Mouse (Mus musculus): ENCODE measurements around the gene Mptx2. TPM values are rescaled to one million over a fixed set of nuclear protein-coding genes. Genes with fewer than 3 reads are reported as not detected.
"Not testable (repeated sequence)": the region's sequence is repeated elsewhere in the genome, so short reads cannot be mapped to it uniquely, and the experiment has no call there.

Mptx2 gene
- polyA plus RNA-seq, 1 experiment from 2014 or later, result not detected

DNA sequence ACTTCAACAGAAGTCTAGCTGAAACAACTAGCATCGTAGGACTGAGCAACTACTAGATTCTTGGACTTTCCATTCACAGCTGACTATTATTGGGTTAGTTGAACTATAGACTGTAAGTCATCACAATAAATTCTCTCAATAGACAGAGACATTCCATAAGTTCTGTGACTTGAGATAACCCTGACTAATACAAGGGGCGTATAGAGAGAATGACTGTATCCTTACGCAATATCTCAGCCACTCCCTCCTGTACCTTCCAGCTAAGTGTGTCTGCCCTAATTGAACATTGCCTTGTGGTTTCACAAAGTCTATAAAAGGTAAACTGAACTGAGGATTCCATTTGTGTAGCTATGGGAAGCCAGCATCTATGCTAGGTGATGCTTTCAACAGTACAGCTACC, 27.7 kb downstream of the Mptx2 start:
- no peak for ATAC-seq
- 92% methylated on average over 3 of the region's 3 CpGs for WGBS
- Histone ChIP-seq H3K4me2 (no peak overlapping the region), H3K4me3 (no peak overlapping the region), H3K9me3 (replicated peaks) (no peaks in the 10 kb centered on the region), H3K36me3 (ENCODE audit: poor library complexity, severe bottlenecking) (no peaks in the 10 kb centered on the region), H3K27me3 (no peaks in the 10 kb centered on the region), H3K9ac (no peak overlapping the region), H3K4me1 (no peaks in the 10 kb centered on the region), H3K27ac (no peak overlapping the region)

DNA sequence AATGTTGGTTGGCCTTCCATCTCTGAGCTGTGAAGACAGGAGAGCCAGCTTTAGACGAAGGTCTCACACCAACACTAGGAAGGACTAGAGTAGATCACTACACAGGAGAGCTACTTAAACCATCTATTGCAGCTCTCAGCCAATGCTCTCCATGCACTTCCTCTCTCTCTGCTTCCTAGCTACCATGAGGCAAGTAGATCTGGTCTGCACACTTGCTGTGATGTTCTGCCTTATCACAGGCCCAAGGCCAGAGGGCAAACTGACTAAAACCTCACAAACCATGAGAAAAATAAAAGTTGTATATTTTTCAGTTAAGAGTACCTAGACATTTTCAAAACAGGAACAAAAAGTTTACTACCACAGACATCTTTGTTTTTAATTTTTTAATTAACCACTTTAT, 40.6 kb downstream of the Mptx2 start:
- not testable (repeated sequence) for H3K9ac ChIP-seq; H3K36me3 ChIP-seq (ENCODE audit: poor library complexity, severe bottlenecking); H3K27me3 ChIP-seq; H3K4me3 ChIP-seq; H3K9me3 ChIP-seq (replicated peaks); ATAC-seq; H3K27ac ChIP-seq; H3K4me1 ChIP-seq; H3K4me2 ChIP-seq
- 79% methylated on average over 1 of the region's 1 CpGs for WGBS

DNA sequence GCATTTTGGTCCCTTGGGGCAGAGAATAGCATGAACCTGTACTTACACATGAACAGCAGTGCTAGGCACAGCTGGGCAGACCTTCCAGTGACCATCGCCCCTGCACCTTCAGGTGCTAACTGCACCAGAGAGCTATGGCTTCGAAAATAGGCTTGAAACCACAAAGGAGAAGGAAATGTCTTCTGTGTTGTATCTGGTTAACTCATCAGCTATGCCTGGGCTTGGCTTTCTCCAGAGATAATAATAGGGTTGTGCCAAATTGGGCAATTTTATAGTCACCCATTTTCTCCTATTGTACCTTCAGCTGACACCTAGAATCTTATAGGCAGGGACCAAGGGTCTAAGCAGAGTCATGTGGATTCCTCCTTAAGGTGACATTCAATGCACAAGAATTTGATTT, 50.5 kb downstream of the Mptx2 start, which contains the start of gene Fcer1a:
Gene Fcer1a, minus strand, starts transcription at position 134 of the 400 bp plus-strand sequence.
- 87% methylated on average over 2 of the region's 2 CpGs for WGBS
- H3K9ac ChIP-seq, result no peak within 1 kb of the TSS
- H3K4me3 ChIP-seq, result no peak within 1 kb of the TSS
- H3K36me3 ChIP-seq (ENCODE audit: poor library complexity, severe bottlenecking), result no peaks in the 10 kb centered on the region
- H3K27me3 ChIP-seq, result no peaks in the 10 kb centered on the region
- no peak for ATAC-seq
- H3K4me2 ChIP-seq, result no peak within 1 kb of the TSS
- no peaks in the 10 kb centered on the region for H3K4me1 ChIP-seq
- no peak within 1 kb of the TSS for H3K27ac ChIP-seq
- H3K9me3 ChIP-seq (replicated peaks), result no peaks in the 10 kb centered on the region

Other genes with a start within 250 kb of the Mptx2 start
- not detected in 2 replicates for gene Olfr1408, start 140.4 kb downstream of the Mptx2 start, polyA plus RNA-seq (2015; fragmentation: Nextera tagmentation; extraction: Ambion mirVana)
- not detected in 2 replicates for gene Olfr1406, start 87.1 kb downstream of the Mptx2 start, polyA plus RNA-seq (2015; fragmentation: Nextera tagmentation; extraction: Ambion mirVana)
- not detected in 2 replicates for gene Olfr218, start 80.0 kb downstream of the Mptx2 start, polyA plus RNA-seq (2015; fragmentation: Nextera tagmentation; extraction: Ambion mirVana)
- not detected in 2 replicates for gene Olfr1404, start 65.4 kb downstream of the Mptx2 start, polyA plus RNA-seq (2015; fragmentation: Nextera tagmentation; extraction: Ambion mirVana)
- gene Fcer1a, start 50.6 kb downstream of the Mptx2 start, polyA plus RNA-seq (2015; fragmentation: Nextera tagmentation; extraction: Ambion mirVana), result not detected in 2 replicates
- not detected in 2 replicates for gene Olfr418, start 11.8 kb downstream of the Mptx2 start, polyA plus RNA-seq (2015; fragmentation: Nextera tagmentation; extraction: Ambion mirVana)
- 8.0 and 10.3 TPM in 2 replicates for gene Ackr1, start 56.0 kb upstream of the Mptx2 start, polyA plus RNA-seq (2015; fragmentation: Nextera tagmentation; extraction: Ambion mirVana)
- 7.3 and 7.6 TPM in 2 replicates for gene Aim2, start 73.1 kb upstream of the Mptx2 start, polyA plus RNA-seq (2015; fragmentation: Nextera tagmentation; extraction: Ambion mirVana)
- gene Cadm3, start 89.9 kb upstream of the Mptx2 start, polyA plus RNA-seq (2015; fragmentation: Nextera tagmentation; extraction: Ambion mirVana), result 17.5 and 20.1 TPM in 2 replicates
- not detected in 2 replicates for gene Ifi206, start 213.3 kb upstream of the Mptx2 start, polyA plus RNA-seq (2015; fragmentation: Nextera tagmentation; extraction: Ambion mirVana)